Mouse (Mus musculus): ENCODE measurements around the gene Zfp873. TPM values are rescaled to one million over a fixed set of nuclear protein-coding genes. Genes with fewer than 3 reads are reported as not detected.
A peak's percentile ranks its signal among the peaks of the same experiment; 100 is the strongest.
"Not testable (repeated sequence)": the region's sequence is repeated elsewhere in the genome, so short reads cannot be mapped to it uniquely, and the experiment has no call there.

Zfp873 gene
- 4.8 TPM in 2 replicates for polyA plus RNA-seq (2015; fragmentation: Nextera tagmentation; extraction: Ambion mirVana)

GRCm38 (mm10) chr10:82047597-82048459 is at the start of gene Zfp873:
TSS of gene Zfp873 (plus strand) at chr10:82048123.
- TF ChIP-seq CTCF (IDR thresholded peaks at IDR 0.05; ENCODE audit: low read depth): no peak
- ATAC-seq: peak; percentile 99
- 0 out of 2 replicates have a peak, but pooled peaks cover 3% of the 10 kb centered on the region for H3K36me3 ChIP-seq (ENCODE audit: control insufficient read depth, insufficient read depth)
- peak within 1 kb of the TSS; percentile 86 for H3K27ac ChIP-seq (ENCODE audit: low read depth, low read length)
- peak within 1 kb of the TSS; percentile 61 for H3K4me2 ChIP-seq (replicated peaks; ENCODE audit: low read depth)
- 7% methylated on average over 35 of the region's 35 CpGs for WGBS
- no peaks in the 10 kb centered on the region for H3K27me3 ChIP-seq (replicated peaks; ENCODE audit: control insufficient read depth, insufficient read depth, low read length)
- peak within 1 kb of the TSS; percentile 35 for H3K9ac ChIP-seq (ENCODE audit: low read depth, low read length)
- H3K9me3 ChIP-seq (ENCODE audit: control insufficient read depth): peaks cover 27% of the 10 kb centered on the region
- no peaks in the 10 kb centered on the region for H3K4me1 ChIP-seq (replicated peaks; ENCODE audit: control insufficient read depth, insufficient read depth, low read length)
- peak within 1 kb of the TSS; percentile 56 for H3K4me3 ChIP-seq (ENCODE audit: low read depth, low read length)

- 100% methylated on average over 1 of the region's 1 CpGs for WGBS
- H3K4me3 ChIP-seq (ENCODE audit: low read depth, low read length); ATAC-seq; H3K36me3 ChIP-seq (ENCODE audit: control insufficient read depth, insufficient read depth); H3K4me1 ChIP-seq (replicated peaks; ENCODE audit: control insufficient read depth, insufficient read depth, low read length); H3K27me3 ChIP-seq (replicated peaks; ENCODE audit: control insufficient read depth, insufficient read depth, low read length); H3K27ac ChIP-seq (ENCODE audit: low read depth, low read length); H3K9ac ChIP-seq (ENCODE audit: low read depth, low read length); H3K9me3 ChIP-seq (ENCODE audit: control insufficient read depth); H3K4me2 ChIP-seq (replicated peaks; ENCODE audit: low read depth): not testable (repeated sequence)
Measured at GRCm38 (mm10) chr10:82003209-82003608, 44.7 kb upstream of the Zfp873 start.

- H3K4me1 ChIP-seq (replicated peaks; ENCODE audit: control insufficient read depth, insufficient read depth, low read length); H3K9me3 ChIP-seq (ENCODE audit: control insufficient read depth); H3K9ac ChIP-seq (ENCODE audit: low read depth, low read length); H3K4me3 ChIP-seq (ENCODE audit: low read depth, low read length); H3K4me2 ChIP-seq (replicated peaks; ENCODE audit: low read depth); ATAC-seq; H3K27me3 ChIP-seq (replicated peaks; ENCODE audit: control insufficient read depth, insufficient read depth, low read length); H3K27ac ChIP-seq (ENCODE audit: low read depth, low read length); H3K36me3 ChIP-seq (ENCODE audit: control insufficient read depth, insufficient read depth): not testable (repeated sequence)
- peak; percentile 39 for TF ChIP-seq CTCF (IDR thresholded peaks at IDR 0.05; ENCODE audit: low read depth)
- WGBS: 37% methylated on average over 1 of the region's 2 CpGs
Measured at GRCm38 (mm10) chr10:82004822-82005221, 43.1 kb upstream of the Zfp873 start.

- Histone ChIP-seq H3K4me3 (ENCODE audit: low read depth, low read length) (no peak overlapping the region), H3K36me3 (ENCODE audit: control insufficient read depth, insufficient read depth) (no peaks in the 10 kb centered on the region), H3K9me3 (ENCODE audit: control insufficient read depth) (no peaks in the 10 kb centered on the region), H3K4me1 (replicated peaks; ENCODE audit: control insufficient read depth, insufficient read depth, low read length) (no peaks in the 10 kb centered on the region), H3K27me3 (replicated peaks; ENCODE audit: control insufficient read depth, insufficient read depth, low read length) (no peaks in the 10 kb centered on the region), H3K9ac (ENCODE audit: low read depth, low read length) (no peak overlapping the region), H3K4me2 (replicated peaks; ENCODE audit: low read depth) (no peak overlapping the region), H3K27ac (ENCODE audit: low read depth, low read length) (no peak overlapping the region)
- WGBS: 68% methylated on average over 2 of the region's 2 CpGs
- ATAC-seq: no peak
- TF ChIP-seq CTCF (IDR thresholded peaks at IDR 0.05; ENCODE audit: low read depth): no peak
Measured at GRCm38 (mm10) chr10:82042191-82042590, 5.7 kb upstream of the Zfp873 start.

- Histone ChIP-seq H3K36me3 (ENCODE audit: control insufficient read depth, insufficient read depth) (no peaks in the 10 kb centered on the region), H3K4me2 (replicated peaks; ENCODE audit: low read depth) (no peak overlapping the region), H3K27me3 (replicated peaks; ENCODE audit: control insufficient read depth, insufficient read depth, low read length) (no peaks in the 10 kb centered on the region), H3K4me1 (replicated peaks; ENCODE audit: control insufficient read depth, insufficient read depth, low read length) (no peaks in the 10 kb centered on the region), H3K27ac (ENCODE audit: low read depth, low read length) (no peak overlapping the region), H3K9ac (ENCODE audit: low read depth, low read length) (no peak overlapping the region), H3K4me3 (ENCODE audit: low read depth, low read length) (no peak overlapping the region), H3K9me3 (ENCODE audit: control insufficient read depth) (peaks cover 15% of the 10 kb centered on the region)
- 87% methylated on average over 3 of the region's 3 CpGs for WGBS
- no peak for ATAC-seq
- no peak for TF ChIP-seq CTCF (IDR thresholded peaks at IDR 0.05; ENCODE audit: low read depth)
Measured at GRCm38 (mm10) chr10:82046603-82047002, 1.3 kb upstream of the Zfp873 start.

GRCm38 (mm10) chr10:82048460-82048804 is 509 bp downstream of the Zfp873 start:
- TF ChIP-seq CTCF (IDR thresholded peaks at IDR 0.05; ENCODE audit: low read depth): 0 out of 2 replicates have a peak, but pooled peaks have one; percentile 1
- not testable (repeated sequence) for H3K27me3 ChIP-seq (replicated peaks; ENCODE audit: control insufficient read depth, insufficient read depth, low read length); H3K36me3 ChIP-seq (ENCODE audit: control insufficient read depth, insufficient read depth); H3K4me1 ChIP-seq (replicated peaks; ENCODE audit: control insufficient read depth, insufficient read depth, low read length); ATAC-seq
- peaks cover 27% of the 10 kb centered on the region for H3K9me3 ChIP-seq (ENCODE audit: control insufficient read depth)
- peak overlapping the region; percentile 35 for H3K9ac ChIP-seq (ENCODE audit: low read depth, low read length)
- H3K27ac ChIP-seq (ENCODE audit: low read depth, low read length): peak overlapping the region; percentile 86; the same call in 1 of the 2 replicates
- 18% methylated on average over 10 of the region's 10 CpGs for WGBS
- H3K4me3 ChIP-seq (ENCODE audit: low read depth, low read length): peak overlapping the region; percentile 56
- peak overlapping the region; percentile 61 for H3K4me2 ChIP-seq (replicated peaks; ENCODE audit: low read depth)

- WGBS: 18% methylated on average over 42 of the region's 42 CpGs
Measured at GRCm38 (mm10) chr10:82082728-82083621, 35.1 kb downstream of the Zfp873 start, which contains the start of gene BC024063. TSS of gene BC024063 (plus strand) at chr10:82083353.

GRCm38 (mm10) chr10:82083622-82083971 is 35.7 kb downstream of the Zfp873 start:
- H3K27ac ChIP-seq (ENCODE audit: low read depth, low read length): not testable (repeated sequence)

More at GRCm38 (mm10) chr10:82082728-82083621, 35.1 kb downstream of the Zfp873 start, which contains the start of gene BC024063:
- not testable (repeated sequence) for H3K4me1 ChIP-seq (replicated peaks; ENCODE audit: control insufficient read depth, insufficient read depth, low read length); H3K9me3 ChIP-seq (ENCODE audit: control insufficient read depth); H3K27me3 ChIP-seq (replicated peaks; ENCODE audit: control insufficient read depth, insufficient read depth, low read length); H3K36me3 ChIP-seq (ENCODE audit: control insufficient read depth, insufficient read depth)
- 0 out of 2 replicates have a peak within 1 kb of the TSS, but pooled peaks have one; percentile 37 for H3K9ac ChIP-seq (ENCODE audit: low read depth, low read length)
- H3K4me3 ChIP-seq (ENCODE audit: low read depth, low read length): peak within 1 kb of the TSS; percentile 46
- peak within 1 kb of the TSS; percentile 75 for H3K27ac ChIP-seq (ENCODE audit: low read depth, low read length)
- peak within 1 kb of the TSS; percentile 61 for H3K4me2 ChIP-seq (replicated peaks; ENCODE audit: low read depth)
- ATAC-seq: peak; percentile 96

More at GRCm38 (mm10) chr10:82083622-82083971, 35.7 kb downstream of the Zfp873 start:
- H3K9ac ChIP-seq (ENCODE audit: low read depth, low read length); ATAC-seq; H3K27me3 ChIP-seq (replicated peaks; ENCODE audit: control insufficient read depth, insufficient read depth, low read length); H3K9me3 ChIP-seq (ENCODE audit: control insufficient read depth); H3K36me3 ChIP-seq (ENCODE audit: control insufficient read depth, insufficient read depth); H3K4me1 ChIP-seq (replicated peaks; ENCODE audit: control insufficient read depth, insufficient read depth, low read length): not testable (repeated sequence)
- H3K4me2 ChIP-seq (replicated peaks; ENCODE audit: low read depth): peak overlapping the region; percentile 61
- WGBS: 12% methylated on average over 14 of the region's 14 CpGs
- H3K4me3 ChIP-seq (ENCODE audit: low read depth, low read length): peak overlapping the region; percentile 46

Data from intestine, postnatal 0 days (tissue).